Mouse (Mus musculus): ENCODE data around the gene Naaladl2. TPM values are rescaled to one million over a fixed set of nuclear protein-coding genes. Genes with fewer than 3 reads are reported as not detected.

Naaladl2 gene
- polyA plus RNA-seq, 1 experiment from 2014 or later, result 2.9 TPM

DNA sequence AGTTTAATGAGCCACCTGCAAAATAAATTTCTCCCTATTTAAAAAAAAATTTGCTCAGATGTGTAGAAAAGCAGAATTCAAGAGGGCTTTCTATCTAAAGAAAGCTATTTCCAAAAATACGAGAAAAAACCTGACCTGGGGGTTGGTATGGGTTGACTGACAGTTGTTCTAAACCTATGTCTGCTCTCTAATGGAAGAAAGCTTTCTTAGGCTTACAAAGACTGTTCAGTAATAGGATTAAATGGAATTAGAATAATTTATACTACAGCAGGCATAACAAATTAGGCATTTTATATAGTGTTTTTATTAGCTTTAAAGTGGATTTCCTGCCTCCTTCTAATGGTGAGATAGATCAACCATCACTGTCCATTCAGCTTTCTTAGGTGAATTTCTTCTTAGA is 1236.4 kb downstream of the Naaladl2 start:
- Histone ChIP-seq H3K9me3 (replicated peaks) (no peaks in the 10 kb centered on the region), H3K4me2 (replicated peaks) (no peak overlapping the region), H3K36me3 (no peaks in the 10 kb centered on the region), H3K9ac (no peak overlapping the region), H3K4me1 (no peaks in the 10 kb centered on the region), H3K4me3 (replicated peaks) (no peak overlapping the region), H3K27me3 (no peaks in the 10 kb centered on the region), H3K27ac (replicated peaks) (no peak overlapping the region)
- 39% methylated on average over 1 of the region's 1 CpGs for WGBS
- no peak for ATAC-seq (ENCODE audit: insufficient number of reproducible peaks, low FRiP score, low TSS enrichment, low read depth)

DNA sequence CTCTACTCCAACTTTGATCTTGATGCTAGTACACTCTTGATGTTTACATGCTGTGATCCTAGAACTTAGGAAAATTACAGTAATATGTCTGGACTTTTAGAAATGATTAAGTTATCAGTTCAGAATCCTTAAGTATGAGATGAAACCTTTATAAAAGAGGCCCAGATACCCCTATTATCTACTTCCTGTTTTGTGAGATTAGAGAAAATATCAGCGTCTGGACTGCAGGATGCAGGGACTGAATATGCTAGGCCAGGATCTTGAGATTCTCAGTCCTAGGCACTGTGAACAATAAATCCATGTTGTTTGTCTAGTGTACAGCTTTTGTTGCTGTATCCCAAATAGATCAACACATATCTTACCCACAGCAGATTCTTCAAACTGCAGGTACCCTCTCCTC is 1278.4 kb downstream of the Naaladl2 start:
- ATAC-seq (ENCODE audit: insufficient number of reproducible peaks, low FRiP score, low TSS enrichment, low read depth), result no peak
- Histone ChIP-seq H3K4me3 (replicated peaks) (no peak overlapping the region), H3K4me2 (replicated peaks) (no peak overlapping the region), H3K27me3 (no peaks in the 10 kb centered on the region), H3K4me1 (no peaks in the 10 kb centered on the region), H3K9me3 (replicated peaks) (no peaks in the 10 kb centered on the region), H3K27ac (replicated peaks) (no peak overlapping the region), H3K36me3 (no peaks in the 10 kb centered on the region), H3K9ac (no peak overlapping the region)
- WGBS, result 67% methylated on average over 1 of the region's 1 CpGs

- Histone ChIP-seq H3K27me3 (no peaks in the 10 kb centered on the region), H3K4me1 (no peaks in the 10 kb centered on the region), H3K4me2 (replicated peaks) (no peak overlapping the region), H3K27ac (replicated peaks) (no peak overlapping the region), H3K4me3 (replicated peaks) (no peak overlapping the region), H3K9ac (no peak overlapping the region), H3K9me3 (replicated peaks) (no peaks in the 10 kb centered on the region), H3K36me3 (no peaks in the 10 kb centered on the region)
- no peak for ATAC-seq (ENCODE audit: insufficient number of reproducible peaks, low FRiP score, low TSS enrichment, low read depth)
- WGBS, result 55% methylated on average over 1 of the region's 1 CpGs
Measured at GRCm38 (mm10) chr3:23857275-23857674, 1286.8 kb downstream of the Naaladl2 start.

GRCm38 (mm10) chr3:23817585-23817984 is 1326.5 kb downstream of the Naaladl2 start:
- ATAC-seq (ENCODE audit: insufficient number of reproducible peaks, low FRiP score, low TSS enrichment, low read depth), result no peak
- no peak overlapping the region for H3K27ac ChIP-seq (replicated peaks)

GRCm38 (mm10) chr3:23758746-23759145 is 1385.3 kb downstream of the Naaladl2 start:
- no peaks in the 10 kb centered on the region for H3K36me3 ChIP-seq
- no peak overlapping the region for H3K4me2 ChIP-seq (replicated peaks)
- ATAC-seq (ENCODE audit: insufficient number of reproducible peaks, low FRiP score, low TSS enrichment, low read depth), result no peak
- WGBS, result 92% methylated on average over 1 of the region's 1 CpGs
- no peak overlapping the region for H3K4me3 ChIP-seq (replicated peaks)
- no peaks in the 10 kb centered on the region for H3K4me1 ChIP-seq
- no peaks in the 10 kb centered on the region for H3K9me3 ChIP-seq (replicated peaks)
- H3K27me3 ChIP-seq, result no peaks in the 10 kb centered on the region
- no peak overlapping the region for H3K27ac ChIP-seq (replicated peaks)
- H3K9ac ChIP-seq, result no peak overlapping the region

More at GRCm38 (mm10) chr3:23817585-23817984, 1326.5 kb downstream of the Naaladl2 start:
- Histone ChIP-seq H3K36me3 (no peaks in the 10 kb centered on the region), H3K9ac (no peak overlapping the region), H3K9me3 (replicated peaks) (no peaks in the 10 kb centered on the region), H3K27me3 (no peaks in the 10 kb centered on the region), H3K4me3 (replicated peaks) (no peak overlapping the region), H3K4me2 (replicated peaks) (no peak overlapping the region), H3K4me1 (no peaks in the 10 kb centered on the region)

All from embryonic facial prominence, embryonic 15.5 days (tissue).